Mouse (Mus musculus) neural tube, postnatal 0 days (tissue): ENCODE measurements around the gene Rexo2. TPM values are rescaled to one million over a fixed set of nuclear protein-coding genes. Genes with fewer than 3 reads are reported as not detected.

Source experiments
- microRNA-seq: library from miRNA; unstranded; fragments of <30 nt; microRNA quantifications from one replicate; pipeline ENCODE4, GENCODE M21; 2016
- polyA plus RNA-seq: library from polyadenylated mRNA; unstranded; fragments of >200 nt; fragmentation: Nextera tagmentation; extraction: Ambion mirVana; gene quantifications from 2 replicates; pipeline ENCODE4 v1.2.1, GENCODE M21; 2015

Rexo2 gene
- polyA plus RNA-seq = 115 and 119 TPM in 2 replicates

GRCm38 (mm10) chr9:48480411-48481213 lies at the start of gene Rexo2:
Gene Rexo2, minus strand, starts transcription at chr9:48480623.

GRCm38 (mm10) chr9:48494817-48495547 lies 14.6 kb upstream of the Rexo2 start, which contains the start of the genes Rbm7 and Gm5617:
Gene Rbm7, minus strand, starts transcription at chr9:48495299.
Gene Gm5617, plus strand, starts transcription at chr9:48495442.

Small RNA genes within 50 kb of the gene (microRNA-seq; reads per million reads assigned to microRNA genes)
- gene Gm23653 = not detected

Other genes with a start within 250 kb of the Rexo2 start
- gene Nxpe2, start 127.2 kb downstream of the Rexo2 start, polyA plus RNA-seq = 0.34 and 0.68 TPM in 2 replicates
- 71.2 and 72.6 TPM in 2 replicates for gene Rbm7, start 14.7 kb upstream of the Rexo2 start, polyA plus RNA-seq
- gene Gm5617, start 14.8 kb upstream of the Rexo2 start, polyA plus RNA-seq = 27.0 and 35.3 TPM in 2 replicates
- gene Nnmt, start 124.5 kb upstream of the Rexo2 start, polyA plus RNA-seq = 1.2 and 2.5 TPM in 2 replicates